Mouse (Mus musculus) embryonic fibroblast, embryonic 13.5 days (primary cell): Measurements from ENCODE around the gene Scp2.

Source experiments
- CTCF ChIP-seq: IDR thresholded peaks from 2 replicates; pipeline ENCODE4 v1.5.1; 2011; ENCODE audit warnings: mild to moderate bottlenecking, control low read depth, low read length, moderate library complexity, borderline replicate concordance; ENCODE audit not compliant: insufficient read depth
- POLR2A ChIP-seq: IDR thresholded peaks from 2 replicates; pipeline ENCODE4 v1.6.1; 2011; ENCODE audit warnings: low read depth, mild to moderate bottlenecking, control low read depth, low read length, moderate library complexity

- TF ChIP-seq POLR2A, result no peak
- no peak for TF ChIP-seq CTCF
Observed at GRCm38 (mm10) chr4:108110706-108111105, 34.1 kb downstream of the Scp2 start.
